Mouse (Mus musculus) hindbrain, postnatal 0 days (tissue): Measurements from ENCODE around the gene Zfp148. TPM values are rescaled to one million over a fixed set of nuclear protein-coding genes. Genes with fewer than 3 reads are reported as not detected.
A peak's percentile ranks its signal among the peaks of the same experiment; 100 is the strongest.

ENCODE experiments used
- ATAC-seq: fragments of 200-750 bp; cut with Nextera tagmentation; 2 replicates; pipeline ENCODE4 v1.8.0; 2017; ENCODE audit warnings: mild to moderate bottlenecking, moderate TSS enrichment, moderate library complexity
- DNase-seq: peaks from one replicate; pipeline ENCODE4 v3.0.0-alpha.2; 2015; ENCODE audit warnings: low spot score
- H3K27ac ChIP-seq: fragments of 300-500 bp; sonication (generic); 2 replicates; pipeline ENCODE4 v1.5.1; 2014; ENCODE audit warnings: mild to moderate bottlenecking
- H3K27me3 ChIP-seq: fragments of 300-500 bp; sonication (generic); 2 replicates; pipeline ENCODE4 v1.6.1; 2014; ENCODE audit warnings: low read length, mixed read lengths; ENCODE audit not compliant: insufficient read depth
- H3K36me3 ChIP-seq: fragments of 300-500 bp; sonication (generic); 2 replicates; pipeline ENCODE4 v1.6.1; 2014; ENCODE audit warnings: low read length, mixed read lengths; ENCODE audit not compliant: insufficient read depth
- H3K4me1 ChIP-seq: fragments of 300-500 bp; sonication (generic); 2 replicates; pipeline ENCODE4 v1.6.1; 2014; ENCODE audit warnings: antibody characterized with exemption, low read length, mixed read lengths; ENCODE audit not compliant: insufficient read depth
- H3K4me2 ChIP-seq: fragments of 300-500 bp; sonication (generic); 2 replicates; pipeline ENCODE4 v1.6.1; 2014; ENCODE audit warnings: low read depth, mild to moderate bottlenecking, low read length, moderate library complexity, mixed read lengths
- H3K4me3 ChIP-seq: fragments of 300-500 bp; sonication (generic); 2 replicates; pipeline ENCODE4 v1.5.1; 2014; ENCODE audit warnings: low read length
- H3K9ac ChIP-seq: fragments of 300-500 bp; sonication (generic); replicated peaks from 2 replicates; pipeline ENCODE4 v1.6.1; 2014; ENCODE audit warnings: mild to moderate bottlenecking, low read length, moderate library complexity, mixed read lengths
- H3K9me3 ChIP-seq: fragments of 300-500 bp; sonication (generic); 2 replicates; pipeline ENCODE4 v1.6.1; 2016; ENCODE audit warnings: low read length, mixed read lengths
- CTCF ChIP-seq: IDR thresholded peaks from 2 replicates; pipeline ENCODE4 v1.5.1; 2016; ENCODE audit warnings: antibody characterized with exemption, control low read depth, low read depth
- WGBS: fragments of 180-500 bp; shearing (Covaris S2); extraction: QIAGEN DNeasy Blood & Tissue Kit; methylation state at CpG from one replicate; pipeline ENCODE4 v1.1.7; 2014; 5-methylcytosine and 5-hydroxymethylcytosine counted together
- polyA plus RNA-seq: library from polyadenylated mRNA; unstranded; fragments of >200 nt; fragmentation: Nextera tagmentation; extraction: Ambion mirVana; gene quantifications from 2 replicates; pipeline ENCODE4 v1.2.1, GENCODE M21; 2015
- total RNA-seq: library from RNA; depleted of rRNA; stranded (reverse); fragments of >200 nt; gene quantifications from 2 replicates; pipeline ENCODE4 v1.2.3, GENCODE M21; 2014

The Zfp148 gene
- total and polyA plus RNA-seq, 2 experiments from 2014 or later: 33.6 to 44.4 TPM

GRCm38 (mm10) chr16:33399913-33400782 is 19.5 kb downstream of the Zfp148 start:
- no peaks in the 10 kb centered on the region for H3K9me3 ChIP-seq
- under 1% methylated on average over 28 of the region's 28 CpGs for WGBS
- no peak for TF ChIP-seq CTCF
- DNase-seq: peak; percentile 77
- H3K4me2 ChIP-seq: peak overlapping the region; percentile 66
- no peaks in the 10 kb centered on the region for H3K36me3 ChIP-seq
- peak; percentile 86 for ATAC-seq
- peak overlapping the region; percentile 28; the same call in 1 of the 2 replicates for H3K9ac ChIP-seq
- H3K4me1 ChIP-seq: no peaks in the 10 kb centered on the region
- no peaks in the 10 kb centered on the region for H3K27me3 ChIP-seq
- H3K4me3 ChIP-seq: peak overlapping the region; percentile 32
- 0 out of 2 replicates have a peak overlapping the region, but pooled peaks have one; percentile 17 for H3K27ac ChIP-seq

- ATAC-seq (no peak), DNase-seq (no peak)
- no peak for TF ChIP-seq CTCF
Observed at GRCm38 (mm10) chr16:33400943-33401342, 20.3 kb downstream of the Zfp148 start.

GRCm38 (mm10) chr16:33403258-33403657 is 22.6 kb downstream of the Zfp148 start:
- DNase-seq: no peak
- no peak overlapping the region for H3K4me3 ChIP-seq
- TF ChIP-seq CTCF: no peak
- 84% methylated on average over 2 of the region's 2 CpGs for WGBS
- H3K36me3 ChIP-seq: no peaks in the 10 kb centered on the region
- no peak overlapping the region for H3K4me2 ChIP-seq
- H3K9me3 ChIP-seq: no peaks in the 10 kb centered on the region
- no peak for ATAC-seq
- no peaks in the 10 kb centered on the region for H3K4me1 ChIP-seq
- no peaks in the 10 kb centered on the region for H3K27me3 ChIP-seq
- H3K9ac ChIP-seq: no peak overlapping the region
- no peak overlapping the region for H3K27ac ChIP-seq

More at GRCm38 (mm10) chr16:33400943-33401342, 20.3 kb downstream of the Zfp148 start:
- Histone ChIP-seq H3K36me3 (no peaks in the 10 kb centered on the region), H3K27ac (no peak overlapping the region), H3K4me2 (no peak overlapping the region), H3K27me3 (no peaks in the 10 kb centered on the region), H3K4me1 (no peaks in the 10 kb centered on the region), H3K4me3 (no peak overlapping the region), H3K9ac (no peak overlapping the region), H3K9me3 (no peaks in the 10 kb centered on the region)
- WGBS: 70% methylated on average over 4 of the region's 4 CpGs

- Histone ChIP-seq H3K4me1 (no peaks in the 10 kb centered on the region), H3K4me2 (no peak overlapping the region), H3K27me3 (no peaks in the 10 kb centered on the region), H3K36me3 (no peaks in the 10 kb centered on the region), H3K4me3 (no peak overlapping the region), H3K27ac (no peak overlapping the region), H3K9me3 (no peaks in the 10 kb centered on the region), H3K9ac (no peak overlapping the region)
- DNase-seq: no peak
- no peak for TF ChIP-seq CTCF
- no peak for ATAC-seq
- 82% methylated on average over 3 of the region's 3 CpGs for WGBS
Observed at GRCm38 (mm10) chr16:33404055-33404454, 23.4 kb downstream of the Zfp148 start.

GRCm38 (mm10) chr16:33405487-33405886 is 24.9 kb downstream of the Zfp148 start:
- TF ChIP-seq CTCF: no peak
- H3K9ac ChIP-seq: no peak overlapping the region
- H3K4me1 ChIP-seq: 0 out of 2 replicates have a peak, but pooled peaks cover 4% of the 10 kb centered on the region
- ATAC-seq: no peak
- H3K9me3 ChIP-seq: no peaks in the 10 kb centered on the region
- no peak overlapping the region for H3K27ac ChIP-seq
- DNase-seq: no peak
- H3K36me3 ChIP-seq: no peaks in the 10 kb centered on the region
- no peak overlapping the region for H3K4me3 ChIP-seq
- no peaks in the 10 kb centered on the region for H3K27me3 ChIP-seq
- WGBS: 71% methylated on average over 4 of the region's 4 CpGs
- H3K4me2 ChIP-seq: no peak overlapping the region

- WGBS: 66% methylated on average over 2 of the region's 2 CpGs
- Histone ChIP-seq H3K27ac (no peak overlapping the region), H3K36me3 (no peaks in the 10 kb centered on the region), H3K9ac (no peak overlapping the region), H3K4me2 (no peak overlapping the region), H3K4me1 (0 out of 2 replicates have a peak, but pooled peaks cover 5% of the 10 kb centered on the region), H3K4me3 (no peak overlapping the region), H3K27me3 (no peaks in the 10 kb centered on the region), H3K9me3 (no peaks in the 10 kb centered on the region)
- ATAC-seq (no peak), DNase-seq (no peak)
- TF ChIP-seq CTCF: no peak
Observed at GRCm38 (mm10) chr16:33410151-33410550, 29.5 kb downstream of the Zfp148 start.

- WGBS: 88% methylated on average over 1 of the region's 1 CpGs
- TF ChIP-seq CTCF: no peak
- ATAC-seq: no peak
Observed at GRCm38 (mm10) chr16:33410605-33411004, 30.0 kb downstream of the Zfp148 start.

More at GRCm38 (mm10) chr16:33410605-33411004, 30.0 kb downstream of the Zfp148 start:
- no peaks in the 10 kb centered on the region for H3K36me3 ChIP-seq
- H3K4me1 ChIP-seq: 0 out of 2 replicates have a peak, but pooled peaks cover 5% of the 10 kb centered on the region
- H3K4me3 ChIP-seq: no peak overlapping the region
- DNase-seq: no peak
- H3K27me3 ChIP-seq: no peaks in the 10 kb centered on the region
- no peak overlapping the region for H3K9ac ChIP-seq
- H3K27ac ChIP-seq: no peak overlapping the region
- no peak overlapping the region for H3K4me2 ChIP-seq
- H3K9me3 ChIP-seq: no peaks in the 10 kb centered on the region
